In the genomic region with DNA sequence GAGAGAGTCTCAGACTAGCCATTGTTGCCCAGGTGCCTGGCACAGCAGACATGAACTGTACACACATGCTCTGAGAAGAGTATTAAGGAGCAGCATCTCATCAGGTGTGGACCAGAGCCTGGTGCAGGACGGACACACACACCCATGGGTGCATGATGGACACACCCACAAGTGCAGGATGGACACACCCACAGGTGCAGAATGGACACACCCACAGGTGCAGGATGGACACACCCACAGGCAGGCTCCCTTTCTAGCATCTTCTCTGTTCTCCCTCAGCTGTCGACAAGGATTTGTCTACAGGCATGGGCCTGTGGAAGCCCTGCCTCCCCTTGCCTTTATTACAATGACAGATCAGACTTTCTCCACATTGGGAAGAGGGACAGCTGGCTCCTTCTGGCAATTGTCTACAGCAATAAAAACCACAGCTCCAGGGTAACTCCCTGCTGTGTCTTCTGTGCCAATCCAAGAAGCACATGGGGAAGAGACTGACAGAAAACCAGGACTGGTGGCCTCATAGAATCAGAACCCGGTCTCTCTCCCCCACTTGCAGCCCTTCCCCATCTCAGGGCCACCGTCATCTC, we compare ENCODE assay signal across 20 mouse cellular contexts.
A peak's percentile ranks its signal among the peaks of the same experiment; 100 is the strongest.
DNase-seq lines count a peak whose midpoint lies in the region; ATAC-seq and TF ChIP-seq lines count a peak whose summit lies in the region.
"Had no signal": no experiment of that assay in that cellular context is flagged by ENCODE, and none has a peak within 500 bp of the region (broad histone marks: within the 10 kb centered on the region; RNA-seq: fewer than 3 reads in every experiment).

No protein-coding gene starts in this region.

- H3K27me3 ChIP-seq in heart, adult 2 months (ENCODE audit: control insufficient read depth, insufficient read depth, low read length), result no peaks in the 10 kb centered on the region

- peak; percentile 28 for DNase-seq in cerebellum, adult 11-12 months
- no peak for DNase-seq in cerebellum, adult 11 months
- peak; percentile 34 to 47 for DNase-seq in heart, postnatal 10 days
- DNase-seq in heart, adult 2 months, result no peak
- DNase-seq in left cerebral cortex, postnatal 4 days, result peak; percentile 65
- no peak for DNase-seq in left cerebral cortex, postnatal 10 days (ENCODE audit: extremely low spot score in 1 of 2, low spot score in 2 of 2)
- DNase-seq in brain, adult 2 months (ENCODE audit: low read depth, low spot score), result peak; percentile 46
- DNase-seq: adrenal gland, postnatal 25 days; embryo, embryonic 11 days; gastrocnemius, adult 2 months; kidney, adult 8-10 months; layer of hippocampus, postnatal 36 days; liver, postnatal 0 days; right cerebral cortex, postnatal 14 days; spleen, adult 18-20 months; thymus, postnatal 36 days had no signal

- no peaks in the 10 kb centered on the region for H3K4me1 ChIP-seq in heart, adult 2 months (ENCODE audit: control insufficient read depth, insufficient read depth, low read length)

- 76% methylated on average over 4 of the region's 4 CpGs for WGBS in heart, adult 2 months

- H3K36me3 ChIP-seq in heart, adult 2 months (ENCODE audit: control insufficient read depth, insufficient read depth, low read length), result no peaks in the 10 kb centered on the region

- TF ChIP-seq EP300 in heart, adult 2 months (IDR thresholded peaks at IDR 0.05; ENCODE audit: insufficient read depth, low read depth, low read length), result no peak

- H3K4me3 ChIP-seq in heart, adult 2 months, result no peak overlapping the region
- H3K4me3 ChIP-seq: forebrain, embryonic 10.5 days; gastrocnemius, adult 2 months had no signal

- H3K9ac ChIP-seq in heart, adult 2 months (ENCODE audit: low read depth, low read length), result no peak overlapping the region
- H3K9ac ChIP-seq: liver, postnatal 0 days had no signal

- no peak for TF ChIP-seq POLR2A in heart, adult 2 months (IDR thresholded peaks at IDR 0.05; ENCODE audit: insufficient read depth, low read depth, low read length)

- no peak for TF ChIP-seq CTCF in heart, adult 2 months (IDR thresholded peaks at IDR 0.05)

- H3K79me2 ChIP-seq in heart, adult 2 months (replicated peaks; ENCODE audit: control insufficient read depth, insufficient read depth, low read length), result no peaks in the 10 kb centered on the region

- no peak for ATAC-seq in monocyte, adult 5-6 weeks (replicated peaks; ENCODE audit: insufficient number of reproducible peaks, low FRiP score, low TSS enrichment, poor library complexity, severe bottlenecking)
- ATAC-seq: activated CD4-positive, CD25-positive, alpha-beta regulatory T cell, adult 4 months; CD4-positive, CD25-positive, alpha-beta regulatory T cell, adult 4 months; liver, postnatal 0 days had no signal

- H3K27ac ChIP-seq in heart, adult 2 months, result no peak overlapping the region
- H3K27ac ChIP-seq: forebrain, embryonic 10.5 days; gastrocnemius, adult 2 months had no signal

- intact Hi-C loops in heart, postnatal 10 days (cut with DNase I), result no loop called here
- intact Hi-C loops in heart, adult 2 months (cut with DNase I), result no loop called here
- intact Hi-C loops in left cerebral cortex, postnatal 4 days (cut with DNase I), result loop anchor here (10.0 kb wide), 1 partner anchor 195 kb away; the partner anchor contains the start of genes Gm10322 and Mcu
- intact Hi-C loops in left cerebral cortex, postnatal 10 days (cut with DNase I), result no loop called here

Comparison
In these comparisons a context has a peak if more than half of its experiments do, and no peak if none do; other contexts are left out.
1. DNase-seq: peak in cerebellum, adult 11-12 months (single experiment), heart, postnatal 10 days (2 of 2), left cerebral cortex, postnatal 4 days (single experiment) and brain, adult 2 months (single experiment); none in cerebellum, adult 11 months (single experiment), heart, adult 2 months (0 of 2) and left cerebral cortex, postnatal 10 days (0 of 2).